Mouse (Mus musculus): ENCODE data around the gene 2310033P09Rik.

Gene 2310033P09Rik

DNA sequence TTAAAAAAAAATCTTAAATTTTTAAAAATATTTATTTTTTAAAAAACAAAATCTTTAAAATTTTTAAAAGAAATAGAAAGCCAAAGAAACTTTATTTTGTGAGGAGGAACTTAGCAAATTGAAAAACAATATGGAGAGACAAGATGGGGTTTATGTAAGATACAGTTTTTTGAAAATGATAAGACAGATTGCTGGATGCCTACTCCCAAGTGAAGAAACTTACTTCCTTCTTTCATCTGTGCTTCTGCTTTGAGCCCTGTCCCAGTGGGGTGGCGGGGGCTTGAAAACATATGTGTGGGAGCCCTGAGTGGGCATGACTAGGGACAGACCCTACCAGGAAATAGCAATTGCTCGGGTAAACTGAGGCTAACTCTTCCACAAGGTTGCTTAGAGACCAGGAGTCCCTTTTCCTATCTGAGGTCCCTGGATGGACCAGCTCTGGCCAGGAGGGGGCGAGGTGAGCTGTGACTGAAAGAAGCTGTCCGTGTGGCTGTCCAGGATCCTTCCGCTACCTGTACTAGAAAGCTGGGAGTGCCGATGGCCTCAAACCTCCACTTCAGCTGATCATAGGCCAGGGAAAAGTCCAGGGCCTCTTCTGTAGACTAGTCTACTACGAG, 22.1 kb downstream of the 2310033P09Rik start:
- no peak for DNase-seq (ENCODE audit: low read depth)

DNA sequence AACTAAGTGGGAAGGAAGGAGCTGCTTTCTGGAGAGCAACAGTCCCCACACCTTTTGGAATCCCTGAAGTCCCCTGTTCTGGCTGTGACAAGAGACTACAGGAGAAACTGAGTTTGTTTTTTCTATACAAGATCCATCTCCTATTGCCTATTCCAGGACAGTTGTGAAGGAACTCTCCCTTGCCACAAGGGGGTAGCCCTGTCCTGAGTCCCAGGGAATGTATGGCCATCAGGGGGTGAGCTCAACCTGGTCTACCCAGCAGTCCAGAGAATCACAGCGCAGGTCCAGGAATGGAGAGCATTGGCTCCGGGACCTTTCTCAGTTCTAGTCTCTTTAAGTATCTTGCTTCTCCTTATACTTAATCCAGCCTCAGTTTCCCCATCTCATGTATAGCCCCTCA, 24.7 kb downstream of the 2310033P09Rik start:
- no peak for DNase-seq (ENCODE audit: low read depth)

DNA sequence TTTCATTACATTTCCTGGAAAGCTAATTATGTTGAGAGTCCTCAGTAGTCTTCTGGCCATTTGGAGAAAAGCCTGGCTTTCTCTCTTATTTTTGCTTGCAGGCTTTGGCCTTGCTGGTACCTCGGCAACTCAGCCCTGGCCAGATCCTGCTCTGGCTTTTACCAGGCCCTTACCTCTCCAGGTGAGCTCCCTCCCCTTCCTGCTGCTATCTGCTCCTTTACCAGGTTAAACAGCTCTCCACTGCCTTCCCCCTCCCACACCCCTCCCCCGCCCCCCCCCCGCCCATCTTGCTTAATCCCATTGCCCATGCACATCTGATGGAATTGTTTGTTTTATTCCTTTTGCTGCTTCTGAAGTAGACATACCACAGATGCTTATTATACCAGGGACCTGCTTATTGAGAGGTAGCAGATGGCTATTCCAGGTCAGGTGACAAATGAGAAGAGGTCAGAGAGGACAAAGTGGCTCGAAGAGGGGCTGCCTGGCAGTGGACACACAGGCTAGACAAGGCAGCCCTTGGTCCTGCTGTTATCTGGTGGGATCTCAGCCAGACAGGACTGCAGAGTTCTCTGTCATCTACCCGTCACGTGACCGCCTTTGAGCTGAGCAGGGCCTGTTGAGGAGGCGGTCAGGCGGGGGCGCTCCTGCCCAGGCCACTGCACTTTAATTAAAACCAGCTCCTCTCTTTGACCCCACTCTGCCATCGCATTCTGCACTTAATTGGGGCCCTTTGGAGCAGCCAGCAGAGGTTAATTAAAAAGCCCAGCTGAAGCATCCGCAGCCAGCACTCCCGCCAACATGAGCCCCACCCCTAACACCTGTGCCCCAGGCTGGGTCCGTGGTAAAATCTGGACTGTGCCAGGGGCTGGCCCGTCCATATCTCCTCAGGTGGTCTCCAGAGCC, 30.7 kb downstream of the 2310033P09Rik start:
- DNase-seq (ENCODE audit: low read depth): no peak

DNA sequence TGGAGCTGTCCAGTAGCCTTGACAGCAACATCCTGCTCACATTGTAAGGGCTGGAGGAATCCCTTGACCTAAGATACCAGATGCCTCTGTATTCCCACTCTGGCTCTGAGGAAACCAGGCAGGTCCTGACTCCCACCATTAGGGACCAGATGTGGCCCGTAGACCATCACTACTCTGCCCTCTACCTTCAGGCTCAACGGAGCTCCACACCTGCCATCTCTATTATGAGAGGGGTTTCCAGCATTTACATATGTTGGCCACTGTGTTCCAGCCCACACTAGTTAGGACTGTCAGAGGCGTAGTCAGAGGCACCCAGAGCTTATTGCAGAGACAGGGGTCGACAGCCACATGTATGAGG, 31.3 kb downstream of the 2310033P09Rik start:
- no peak for DNase-seq (ENCODE audit: low read depth)

GRCm38 (mm10) chr11:59239796-59240195, 31.7 kb downstream of the 2310033P09Rik start:
- DNase-seq (ENCODE audit: low read depth): no peak

DNA sequence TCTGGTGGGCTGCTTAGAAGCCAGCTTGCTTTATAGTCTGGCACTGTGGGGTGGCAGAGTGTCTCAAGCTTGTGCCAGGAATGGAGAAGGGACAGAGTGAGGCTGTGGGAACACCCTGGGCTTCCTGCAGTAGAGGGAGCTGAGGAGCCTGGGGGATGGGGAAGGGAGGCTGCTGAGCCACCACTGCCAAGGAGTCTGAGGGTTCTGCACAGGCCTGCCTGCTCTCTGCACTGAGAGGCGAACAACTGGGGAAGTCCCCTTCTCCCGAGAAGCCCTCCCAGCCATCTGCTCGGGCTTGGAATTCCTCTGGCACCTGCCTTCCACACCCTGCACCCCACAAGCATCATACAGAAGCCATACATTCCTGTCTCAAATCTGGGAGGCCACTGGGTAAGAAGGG, 33.7 kb downstream of the 2310033P09Rik start:
- DNase-seq (ENCODE audit: low read depth): no peak

DNA sequence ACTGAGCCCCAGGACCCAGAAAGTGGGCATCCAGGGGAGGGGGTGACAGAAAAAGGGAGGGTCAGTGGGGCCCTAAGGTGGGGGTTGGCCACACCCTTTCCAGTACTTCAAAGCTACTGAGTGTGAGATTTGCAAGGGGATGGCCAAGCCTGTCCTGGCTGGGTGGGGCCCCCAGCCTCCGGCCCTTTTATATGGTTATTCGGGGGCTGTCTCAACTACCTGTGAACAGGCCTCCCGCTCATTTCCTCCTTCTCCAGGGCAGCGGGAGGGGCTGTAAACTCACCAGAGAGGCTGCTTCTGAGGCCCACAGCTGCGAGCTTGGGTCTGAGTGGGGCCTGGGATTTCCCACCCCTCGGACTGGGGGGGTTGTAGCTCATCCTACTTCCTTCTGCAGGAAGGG, 35.7 kb downstream of the 2310033P09Rik start:
- DNase-seq (ENCODE audit: low read depth): no peak

DNA sequence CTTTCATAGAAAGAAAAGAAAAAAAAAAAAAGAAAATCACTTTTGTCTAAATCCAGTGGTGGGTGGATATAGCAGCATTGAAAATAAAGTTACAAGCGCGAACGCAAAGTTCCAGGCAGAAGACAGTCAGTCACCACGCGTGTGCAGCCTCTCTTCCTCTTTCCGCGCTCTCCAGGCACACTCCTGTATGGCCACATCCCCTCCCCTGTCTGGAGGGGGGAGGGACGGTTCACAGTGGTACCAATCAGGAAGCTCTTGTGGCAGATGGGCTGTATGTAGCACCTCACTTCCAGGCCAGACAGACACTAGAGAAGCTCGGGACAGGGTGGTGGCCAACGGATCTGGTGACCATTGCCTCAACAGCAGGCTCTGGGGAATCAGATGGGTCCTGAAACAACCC, 40.0 kb downstream of the 2310033P09Rik start:
- DNase-seq (ENCODE audit: low read depth): no peak

- no peak for DNase-seq (ENCODE audit: low read depth)
Observed at GRCm38 (mm10) chr11:59259647-59260046, 51.5 kb downstream of the 2310033P09Rik start.
